Mouse (Mus musculus) cerebellum, adult 11-12 months (tissue): ENCODE results near the gene Pole3.

Experiments used
- DNase-seq: peaks from one replicate; pipeline ENCODE4 v3.0.0; 2022

The Pole3 gene

GRCm38 (mm10) chr4:62517538-62518415 is 7.1 kb downstream of the Pole3 start:
- DNase-seq = no peak

- DNase-seq = peak; percentile 35
Measured at GRCm38 (mm10) chr4:62517046-62517445, 7.8 kb downstream of the Pole3 start.

- peak; percentile 36 for DNase-seq
Measured at GRCm38 (mm10) chr4:62516579-62516978, 8.3 kb downstream of the Pole3 start.

- DNase-seq = peak; percentile 83
Measured at GRCm38 (mm10) chr4:62516079-62516478, 8.8 kb downstream of the Pole3 start.

- peak; percentile 59 for DNase-seq
Measured at GRCm38 (mm10) chr4:62515490-62515889, 9.4 kb downstream of the Pole3 start.

GRCm38 (mm10) chr4:62514995-62515394 is 9.9 kb downstream of the Pole3 start:
- DNase-seq = peak; percentile 37

- peak; percentile 43 for DNase-seq
Measured at GRCm38 (mm10) chr4:62513998-62514506, 10.8 kb downstream of the Pole3 start.

GRCm38 (mm10) chr4:62509946-62510345 is 14.9 kb downstream of the Pole3 start:
- DNase-seq = peak; percentile 39

- no peak for DNase-seq
Measured at GRCm38 (mm10) chr4:62508839-62509238, 16.0 kb downstream of the Pole3 start.

- DNase-seq = peak; percentile 62
Measured at GRCm38 (mm10) chr4:62506798-62507197, 18.1 kb downstream of the Pole3 start.

- DNase-seq = no peak
Measured at GRCm38 (mm10) chr4:62505991-62506390, 18.9 kb downstream of the Pole3 start.

GRCm38 (mm10) chr4:62503374-62503970 is 21.4 kb downstream of the Pole3 start, which contains the start of gene Hdhd3:
Gene Hdhd3 (minus strand): TSS chr4:62503467.
- no peak for DNase-seq

- DNase-seq = peak; percentile 39
Measured at GRCm38 (mm10) chr4:62502969-62503368, 21.9 kb downstream of the Pole3 start.

GRCm38 (mm10) chr4:62501964-62502732 is 22.7 kb downstream of the Pole3 start:
- DNase-seq = peak; percentile 92

- peak; percentile 29 for DNase-seq
Measured at GRCm38 (mm10) chr4:62501534-62501933, 23.3 kb downstream of the Pole3 start.

- DNase-seq = no peak
Measured at GRCm38 (mm10) chr4:62500799-62501198, 24.1 kb downstream of the Pole3 start.

- peak; percentile 38 for DNase-seq
Measured at GRCm38 (mm10) chr4:62496815-62497214, 28.1 kb downstream of the Pole3 start.

- DNase-seq = no peak
Measured at GRCm38 (mm10) chr4:62495946-62496345, 28.9 kb downstream of the Pole3 start.

GRCm38 (mm10) chr4:62494230-62494629 is 30.6 kb downstream of the Pole3 start:
- DNase-seq = no peak

- no peak for DNase-seq
Measured at GRCm38 (mm10) chr4:62492682-62493081, 32.2 kb downstream of the Pole3 start.

- DNase-seq = no peak
Measured at GRCm38 (mm10) chr4:62487914-62488313, 37.0 kb downstream of the Pole3 start.

GRCm38 (mm10) chr4:62487172-62487571 is 37.7 kb downstream of the Pole3 start:
- no peak for DNase-seq

GRCm38 (mm10) chr4:62486162-62486696 is 38.6 kb downstream of the Pole3 start:
- DNase-seq = no peak
